Mouse (Mus musculus) Patski (cell line): Measurements from ENCODE around the gene 3110070M22Rik. TPM values are rescaled to one million over a fixed set of nuclear protein-coding genes. Genes with fewer than 3 reads are reported as not detected.

Source experiments
- ATAC-seq: fragments of 100-300 bp; one replicate; pipeline ENCODE4 v1.8.0; 2021
- CTCF ChIA-PET: fragments of 350-600 bp; sonication (Branson Sonifier 250); formaldehyde crosslinking; loops from one replicate; lab custom pipeline; 2022; ENCODE audit warnings: inconsistent platforms; lab: Charles Lee
- POLR2A ChIA-PET: fragments of 350-600 bp; sonication (Branson Sonifier 250); formaldehyde crosslinking; loops from one replicate; lab custom pipeline; 2022; ENCODE audit warnings: antibody characterized with exemption, inconsistent platforms; lab: Charles Lee
- DNase-seq: peaks from one replicate; pipeline ENCODE4 v3.0.0-alpha.2; 2011; ENCODE audit warnings: low read depth, low spot score
- H3K27me3 ChIP-seq: fragments of 371-371 bp; one replicate; pipeline ENCODE4 v1.5.1; 2021
- CTCF ChIP-seq: fragments of 100-300 bp; IDR thresholded peaks from one replicate; pipeline ENCODE4 v1.5.1; 2021
- in situ Hi-C: fragments of 300-500 bp; cut with MboI; formaldehyde crosslinking; loops from 3 replicates; pipeline ENCODE4 v1.11.1; 2018; ENCODE audit warnings: low pct_unique_long_range_greater_than_20kb, mixed read lengths
- polyA plus RNA-seq: library from polyadenylated mRNA; unstranded; gene quantifications from one replicate; pipeline ENCODE4 v1.2.3, GENCODE M21; 2021

The 3110070M22Rik gene
- polyA plus RNA-seq, 1 experiment from 2014 or later: 1.5 TPM

DNA sequence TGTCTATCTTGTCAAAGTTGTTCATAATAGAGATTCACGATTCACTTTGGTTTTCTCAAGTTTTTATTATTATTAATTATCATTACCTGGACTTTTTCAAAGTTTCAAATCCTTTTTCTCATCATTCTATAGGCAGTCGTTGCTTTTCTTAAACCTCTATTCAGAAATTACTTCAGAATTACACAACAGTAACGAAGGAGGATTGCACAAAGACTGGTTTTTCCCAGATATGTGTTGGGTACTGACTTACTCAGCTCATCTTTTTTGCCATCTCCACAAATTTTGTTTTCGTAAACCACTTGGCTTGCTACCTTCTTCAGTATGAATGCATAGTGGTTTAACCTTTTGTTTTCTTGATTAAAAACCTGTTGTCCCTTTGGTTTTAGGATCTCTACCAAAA is 34.6 kb downstream of the 3110070M22Rik start:
- no peaks in the 10 kb centered on the region for H3K27me3 ChIP-seq
- ATAC-seq (no peak), DNase-seq (no peak)
- in situ Hi-C loops: no loop called here
- no peak for TF ChIP-seq CTCF
- ChIA-PET CTCF (no interaction called here), POLR2A (no interaction called here)

DNA sequence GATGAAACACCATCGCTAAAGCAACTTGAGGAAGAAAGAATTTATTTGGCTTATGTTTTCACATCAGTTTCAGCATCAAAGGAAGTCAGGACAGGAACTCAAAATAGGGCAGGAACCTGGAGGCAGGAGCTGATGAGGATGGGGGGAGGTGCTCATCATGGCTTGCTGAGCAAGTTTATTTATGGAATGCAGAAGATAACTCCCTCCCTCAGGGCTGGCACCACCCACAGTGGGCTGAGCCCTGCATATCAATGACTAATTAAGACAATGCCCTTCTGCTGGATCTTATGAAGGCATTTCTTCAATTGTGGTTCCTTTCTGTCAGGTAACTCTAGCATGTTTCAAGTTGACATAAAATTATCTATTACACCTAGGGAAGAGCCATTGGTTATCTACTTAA is 45.9 kb downstream of the 3110070M22Rik start:
- CTCF ChIA-PET: no interaction called here
- no peaks in the 10 kb centered on the region for H3K27me3 ChIP-seq
- DNase-seq (no peak), ATAC-seq (no peak)
- TF ChIP-seq CTCF: no peak
- in situ Hi-C loops: no loop called here
- POLR2A ChIA-PET: no interaction called here

Other genes starting within 250 kb of the 3110070M22Rik start
- gene Paip1, start 59.8 kb downstream of the 3110070M22Rik start, polyA plus RNA-seq: 120 TPM
- 32.6 TPM for gene 4833420G17Rik, start 25.6 kb downstream of the 3110070M22Rik start, polyA plus RNA-seq
- 7.5 TPM for gene Tmem267, start 344 bp downstream of the 3110070M22Rik start, polyA plus RNA-seq
- gene Ccl28, start 135.4 kb upstream of the 3110070M22Rik start, polyA plus RNA-seq: 0.03 TPM
- gene Hmgcs1, start 202.0 kb upstream of the 3110070M22Rik start, polyA plus RNA-seq: 64.9 TPM